Mouse (Mus musculus) erythroblast, embryonic 14.5 days (primary cell): ENCODE measurements around the gene Krtap17-1.

Experiments
- GATA1 ChIP-seq: IDR thresholded peaks from 2 replicates; pipeline ENCODE4 v1.6.1; 2012; ENCODE audit warnings: low read length, inconsistent platforms, mixed read lengths
- TAL1 ChIP-seq: IDR thresholded peaks from 3 replicates; pipeline ENCODE4 v1.6.1; 2012; ENCODE audit warnings: low read length, inconsistent platforms, mixed read lengths

GRCm38 (mm10) chr11:100010682-100011081 lies 16.9 kb upstream of the Krtap17-1 start:
- TF ChIP-seq GATA1 (no peak), TAL1 (no peak)
